Mouse (Mus musculus) hindbrain, embryonic 14.5 days (tissue): ENCODE results near the gene Krtap6-1. TPM values are rescaled to one million over a fixed set of nuclear protein-coding genes. Genes with fewer than 3 reads are reported as not detected.
"Not testable (repeated sequence)": the region's sequence is repeated elsewhere in the genome, so short reads cannot be mapped to it uniquely, and the experiment has no call there.

Experiments used
- ATAC-seq: fragments of 200-750 bp; cut with Nextera tagmentation; 2 replicates; pipeline ENCODE4 v1.8.0; 2017; ENCODE audit warnings: moderate number of reproducible peaks, mild to moderate bottlenecking, moderate TSS enrichment, moderate library complexity; ENCODE audit not compliant: low FRiP score
- DNase-seq: peaks from one replicate; pipeline ENCODE4 v3.0.0-alpha.2; 2015; ENCODE audit warnings: low spot score
- H3K27ac ChIP-seq: fragments of 300-500 bp; sonication (generic); 2 replicates; pipeline ENCODE4 v1.5.1; 2014; ENCODE audit warnings: mild to moderate bottlenecking, moderate library complexity
- H3K27me3 ChIP-seq: fragments of 300-500 bp; sonication (generic); 2 replicates; pipeline ENCODE4 v1.6.1; 2014; ENCODE audit warnings: mild to moderate bottlenecking, low read length, mixed read lengths; ENCODE audit not compliant: control insufficient read depth, insufficient read depth
- H3K36me3 ChIP-seq: fragments of 300-500 bp; sonication (generic); replicated peaks from 2 replicates; pipeline ENCODE4 v1.6.1; 2014; ENCODE audit not compliant: control insufficient read depth, insufficient read depth
- H3K4me1 ChIP-seq: fragments of 300-500 bp; sonication (generic); replicated peaks from 2 replicates; pipeline ENCODE4 v1.6.1; 2014; ENCODE audit warnings: antibody characterized with exemption, low read length, mixed read lengths; ENCODE audit not compliant: control insufficient read depth, insufficient read depth
- H3K4me2 ChIP-seq: fragments of 300-500 bp; sonication (generic); replicated peaks from 2 replicates; pipeline ENCODE4 v1.6.1; 2014; ENCODE audit warnings: mild to moderate bottlenecking, moderate library complexity
- H3K4me3 ChIP-seq: fragments of 300-500 bp; sonication (generic); replicated peaks from 2 replicates; pipeline ENCODE4 v1.5.1; 2014; ENCODE audit warnings: mild to moderate bottlenecking, low read length
- H3K9ac ChIP-seq: fragments of 300-500 bp; sonication (generic); 2 replicates; pipeline ENCODE4 v1.6.1; 2014
- H3K9me3 ChIP-seq: fragments of 300-500 bp; sonication (generic); 2 replicates; pipeline ENCODE4 v1.6.1; 2016; ENCODE audit warnings: low read length; ENCODE audit not compliant: control insufficient read depth
- WGBS: fragments of 180-500 bp; shearing (Covaris S2); extraction: QIAGEN DNeasy Blood & Tissue Kit; methylation state at CpG from one replicate; pipeline ENCODE4 v1.1.7; 2014; 5-methylcytosine and 5-hydroxymethylcytosine counted together
- polyA plus RNA-seq: library from polyadenylated mRNA; unstranded; fragments of >200 nt; fragmentation: Nextera tagmentation; extraction: Ambion mirVana; gene quantifications from 2 replicates; pipeline ENCODE4 v1.2.1, GENCODE M21; 2014

Krtap6-1 gene
- not detected in 2 replicates for polyA plus RNA-seq

GRCm38 (mm10) chr16:89031399-89031798, at the start of gene Krtap6-1:
TSS of gene Krtap6-1 (plus strand) at chr16:89031699.
- 94% methylated on average over 3 of the region's 3 CpGs for WGBS
- H3K4me1 ChIP-seq, H3K9me3 ChIP-seq, H3K4me2 ChIP-seq, DNase-seq, H3K9ac ChIP-seq, ATAC-seq, H3K4me3 ChIP-seq, H3K27me3 ChIP-seq, H3K27ac ChIP-seq, H3K36me3 ChIP-seq: not testable (repeated sequence)

- H3K4me1 ChIP-seq = no peaks in the 10 kb centered on the region
- H3K36me3 ChIP-seq = no peaks in the 10 kb centered on the region
- no peaks in the 10 kb centered on the region for H3K27me3 ChIP-seq
- 81% methylated on average over 5 of the region's 5 CpGs for WGBS
- no peak within 1 kb of the TSS for H3K4me2 ChIP-seq
- DNase-seq (no peak), ATAC-seq (no peak)
- no peak within 1 kb of the TSS for H3K4me3 ChIP-seq
- no peaks in the 10 kb centered on the region for H3K9me3 ChIP-seq
- H3K27ac ChIP-seq = no peak within 1 kb of the TSS
- H3K9ac ChIP-seq = no peak within 1 kb of the TSS
Observed at GRCm38 (mm10) chr16:89010659-89011058, 20.8 kb upstream of the Krtap6-1 start, which contains the start of gene Krtap22-2. TSS of gene Krtap22-2 (minus strand) at chr16:89010759.

- H3K9me3 ChIP-seq = no peaks in the 10 kb centered on the region
- DNase-seq = no peak
Observed at GRCm38 (mm10) chr16:89013973-89014372, 17.5 kb upstream of the Krtap6-1 start.

GRCm38 (mm10) chr16:89014984-89015383, 16.5 kb upstream of the Krtap6-1 start, which contains the start of gene Gm10229:
TSS of gene Gm10229 (plus strand) at chr16:89015284.
- ATAC-seq, DNase-seq, H3K4me1 ChIP-seq, H3K9ac ChIP-seq, H3K36me3 ChIP-seq, H3K9me3 ChIP-seq, H3K4me2 ChIP-seq, H3K27ac ChIP-seq, H3K27me3 ChIP-seq, H3K4me3 ChIP-seq: not testable (repeated sequence)
- WGBS = 98% methylated on average over 1 of the region's 3 CpGs

More at GRCm38 (mm10) chr16:89013973-89014372, 17.5 kb upstream of the Krtap6-1 start:
- WGBS = 99% methylated on average over 3 of the region's 3 CpGs
- Histone ChIP-seq H3K27ac (no peak overlapping the region), H3K4me1 (no peaks in the 10 kb centered on the region), H3K36me3 (no peaks in the 10 kb centered on the region), H3K27me3 (no peaks in the 10 kb centered on the region), H3K4me3 (no peak overlapping the region), H3K4me2 (no peak overlapping the region), H3K9ac (no peak overlapping the region)
- no peak for ATAC-seq

GRCm38 (mm10) chr16:89041372-89041771, 9.9 kb downstream of the Krtap6-1 start, which contains the start of gene Gm10228:
TSS of gene Gm10228 (minus strand) at chr16:89041472.
- not testable (repeated sequence) for H3K36me3 ChIP-seq, H3K9me3 ChIP-seq, H3K4me3 ChIP-seq, H3K4me1 ChIP-seq, H3K9ac ChIP-seq, H3K4me2 ChIP-seq, H3K27me3 ChIP-seq, H3K27ac ChIP-seq, DNase-seq, ATAC-seq
- WGBS = 91% methylated on average over 2 of the region's 4 CpGs

- Histone ChIP-seq H3K4me3 (no peak within 1 kb of the TSS), H3K4me1 (no peaks in the 10 kb centered on the region), H3K9me3 (no peaks in the 10 kb centered on the region), H3K36me3 (no peaks in the 10 kb centered on the region), H3K4me2 (no peak within 1 kb of the TSS), H3K9ac (no peak within 1 kb of the TSS), H3K27ac (no peak within 1 kb of the TSS), H3K27me3 (no peaks in the 10 kb centered on the region)
- 91% methylated on average over 3 of the region's 3 CpGs for WGBS
- no peak for ATAC-seq
- no peak for DNase-seq
Observed at GRCm38 (mm10) chr16:89047783-89048182, 16.3 kb downstream of the Krtap6-1 start, which contains the start of gene Krtap6-5. TSS of gene Krtap6-5 (minus strand) at chr16:89047883.

GRCm38 (mm10) chr16:89063902-89064301, 32.4 kb downstream of the Krtap6-1 start, which contains the start of gene 1110025L11Rik:
TSS of gene 1110025L11Rik (minus strand) at chr16:89064002.
- not testable (repeated sequence) for ATAC-seq, H3K36me3 ChIP-seq, H3K4me3 ChIP-seq, H3K27me3 ChIP-seq, H3K9me3 ChIP-seq, DNase-seq, H3K4me1 ChIP-seq, H3K9ac ChIP-seq, H3K27ac ChIP-seq, H3K4me2 ChIP-seq
- WGBS = no CpG with 5 or more reads among the region's 2 CpGs

GRCm38 (mm10) chr16:89071041-89071440, 39.5 kb downstream of the Krtap6-1 start:
- not testable (repeated sequence) for ATAC-seq, DNase-seq, H3K4me2 ChIP-seq, H3K4me3 ChIP-seq, H3K27me3 ChIP-seq, H3K36me3 ChIP-seq, H3K4me1 ChIP-seq, H3K27ac ChIP-seq, H3K9ac ChIP-seq, H3K9me3 ChIP-seq
- WGBS = 80% methylated on average over 2 of the region's 2 CpGs
